Mouse (Mus musculus) heart, adult 2 months (tissue): ENCODE measurements around the gene Rnf157.

Experiments used
- CTCF ChIP-seq: fragments of 200-600 bp; IDR thresholded peaks from 2 replicates; pipeline ENCODE4 v1.8.1; 2022; ENCODE audit warnings: antibody characterized with exemption, mild to moderate bottlenecking, moderate library complexity
- EP300 ChIP-seq: fragments of 200-500 bp; IDR thresholded peaks from 2 replicates; pipeline ENCODE4 v1.6.1; 2011; ENCODE audit warnings: low read depth, low read length, control low read depth; ENCODE audit not compliant: insufficient read depth
- POLR2A ChIP-seq: fragments of 200-500 bp; IDR thresholded peaks from 2 replicates; pipeline ENCODE4 v1.6.1; 2011; ENCODE audit warnings: mild to moderate bottlenecking, low read depth, low read length, control low read depth; ENCODE audit not compliant: insufficient read depth

DNA sequence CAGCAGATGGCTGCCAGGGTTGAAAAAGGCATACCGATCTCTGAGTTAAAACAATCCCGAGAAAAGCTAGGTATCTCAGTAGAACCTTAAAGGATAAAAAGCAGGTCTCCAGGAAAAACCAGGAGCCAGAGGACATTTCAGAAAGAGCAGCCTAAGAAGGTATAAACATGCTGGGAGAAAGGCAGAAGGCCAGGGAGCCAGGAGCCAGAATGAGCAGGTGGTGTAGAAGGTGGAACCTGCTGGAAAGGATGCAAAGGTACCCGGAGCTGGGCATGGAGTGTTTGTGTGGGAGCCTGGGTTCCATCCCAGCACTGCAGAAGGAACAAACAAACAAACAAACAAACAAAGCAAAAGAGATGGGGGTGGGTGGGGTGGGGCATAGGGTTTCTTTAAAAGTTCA is 36.5 kb upstream of the Rnf157 start:
- TF ChIP-seq POLR2A (no peak), CTCF (no peak), EP300 (no peak)
